Mouse (Mus musculus) layer of hippocampus, postnatal 25 days (tissue): Measurements from ENCODE around the gene Zmym5. TPM values are rescaled to one million over a fixed set of nuclear protein-coding genes. Genes with fewer than 3 reads are reported as not detected.
A peak's percentile ranks its signal among the peaks of the same experiment; 100 is the strongest.
"Not testable (repeated sequence)": the region's sequence is repeated elsewhere in the genome, so short reads cannot be mapped to it uniquely, and the experiment has no call there.

Experiments used
- DNase-seq, 2 experiments: peaks; one replicate each; pipeline ENCODE4 v3.0.0; 2022; ENCODE audit warnings: mixed read lengths in 2 of 2, low spot score in 1 of 2; ENCODE audit errors: extremely low spot score in 1 of 2
- total RNA-seq, 2 experiments: library from RNA; stranded (reverse); gene quantifications; 2 replicates each; pipeline ENCODE4 v1.2.3; 2021

The Zmym5 gene
- total RNA-seq, 2 experiments from 2014 or later = 24.9 to 29.2 TPM

DNA sequence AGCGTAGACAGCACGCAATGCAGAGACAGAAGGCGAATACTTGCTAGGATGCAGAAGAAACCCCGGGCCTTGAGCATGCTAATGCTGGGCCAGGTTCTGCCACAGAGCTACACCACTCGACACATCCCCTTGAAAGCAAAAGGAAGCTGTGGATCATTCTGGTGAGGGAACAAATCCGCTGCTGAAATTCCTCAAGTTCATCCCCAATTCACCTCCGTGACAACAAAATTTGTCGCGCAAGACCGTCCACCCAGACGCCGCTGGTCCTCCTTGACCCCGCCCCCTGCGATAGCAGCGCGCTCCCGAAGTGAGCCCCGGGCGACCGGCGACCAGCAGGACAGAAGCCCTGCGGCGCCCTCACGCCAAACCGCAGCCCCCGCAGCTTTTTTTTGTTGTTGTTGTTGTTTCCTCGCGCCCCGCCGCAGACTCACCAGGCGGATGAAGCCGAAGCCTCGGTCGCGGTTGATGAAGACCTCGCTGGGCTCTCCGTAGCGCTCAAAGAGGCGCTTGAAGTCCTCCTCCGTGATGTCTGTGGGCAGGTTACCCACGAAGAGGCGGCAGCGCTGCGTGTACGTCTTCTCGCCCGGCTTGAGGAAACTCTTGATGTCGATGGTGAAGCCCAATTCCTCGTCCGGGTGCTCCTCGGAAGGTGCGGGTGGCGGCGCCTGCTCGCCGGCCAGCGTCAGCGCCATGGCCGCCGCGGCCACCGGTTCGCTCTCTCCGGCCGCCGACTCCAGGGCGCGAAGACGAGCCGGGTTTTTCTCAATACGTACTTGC, 34.0 kb downstream of the Zmym5 start:
- peak; percentile 37 to 58 for DNase-seq

DNA sequence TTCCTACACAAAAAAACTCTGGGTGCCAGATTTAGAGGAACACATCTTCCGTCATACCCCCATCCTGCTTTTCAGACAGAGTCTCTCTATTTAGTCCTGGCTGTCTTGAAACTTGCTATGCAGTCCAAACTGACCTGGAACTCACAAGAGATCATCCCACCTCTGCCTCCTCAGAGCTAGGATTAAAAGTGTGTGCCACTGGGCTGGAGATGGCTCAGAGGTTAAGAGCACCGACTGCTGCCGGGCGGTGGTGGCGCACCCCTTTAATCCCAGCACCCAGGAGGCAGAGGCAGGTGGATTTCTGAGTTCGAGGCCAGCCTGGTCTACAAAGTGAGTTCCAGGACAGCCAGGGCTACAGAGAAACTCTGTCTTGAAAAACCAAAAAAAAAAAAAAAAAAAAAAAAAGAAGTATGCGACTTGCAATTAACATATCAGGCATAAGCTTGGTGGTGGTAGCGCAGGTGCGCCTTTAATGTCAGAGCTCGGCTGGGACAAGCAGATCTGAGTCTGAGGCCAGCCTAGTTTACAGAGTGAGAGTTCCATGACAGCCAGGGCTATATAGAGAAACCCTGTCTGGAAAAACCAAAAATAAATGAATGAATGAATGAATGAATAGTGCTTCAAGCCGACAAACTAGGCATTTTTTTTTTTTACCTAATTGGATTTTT, 34.8 kb downstream of the Zmym5 start:
- DNase-seq = no peak

- DNase-seq = no peak
Measured at GRCm38 (mm10) chr14:56775416-56775815, 36.1 kb downstream of the Zmym5 start.

GRCm38 (mm10) chr14:56766438-56766837, 45.1 kb downstream of the Zmym5 start:
- DNase-seq = not testable (repeated sequence)

- not testable (repeated sequence) for DNase-seq
Measured at GRCm38 (mm10) chr14:56765117-56765516, 46.4 kb downstream of the Zmym5 start.

DNA sequence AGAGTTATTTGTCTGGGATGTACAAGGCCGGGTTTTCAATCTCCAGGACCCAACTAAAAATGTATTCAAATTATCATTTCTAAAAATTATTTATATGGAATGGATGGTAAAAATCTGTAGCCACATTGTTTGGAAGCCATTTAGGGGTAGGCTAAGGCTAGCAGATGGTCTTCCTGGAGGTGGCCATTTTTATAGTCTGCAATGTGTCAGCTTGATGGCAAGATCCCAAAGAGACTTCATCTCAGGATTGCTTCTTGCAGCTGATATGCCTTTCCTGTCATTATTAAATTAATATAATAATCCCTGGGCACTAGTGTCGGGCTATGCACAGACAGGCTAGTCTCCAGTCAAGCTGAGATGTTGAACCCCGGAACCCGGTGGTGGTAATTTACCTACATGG, 60.2 kb downstream of the Zmym5 start:
- no peak for DNase-seq

Other genes starting within 250 kb of the Zmym5 start
- 1 to 10 TPM; 2.2 to 3.8 TPM for gene Cenpj, start 236.3 kb downstream of the Zmym5 start, total RNA-seq
- 1 to 10 TPM; 3.7 to 5.0 TPM for gene Parp4, start 236.1 kb downstream of the Zmym5 start, total RNA-seq
- 10 to 100 TPM; 48.6 to 49.8 TPM for gene Mphosph8, start 143.5 kb downstream of the Zmym5 start, total RNA-seq
- gene Pspc1, start 33.4 kb downstream of the Zmym5 start, total RNA-seq = 10 to 100 TPM; 51.2 to 55.6 TPM
- gene Zmym2, start 74.9 kb upstream of the Zmym5 start, total RNA-seq = 10 to 100 TPM; 84.9 to 91.3 TPM
- under 1 TPM; 0.47 to 0.49 TPM for gene Gja3, start 246.4 kb upstream of the Zmym5 start, total RNA-seq